Comparison of ENCODE assay signal across 10 mouse cellular contexts in the genomic region with DNA sequence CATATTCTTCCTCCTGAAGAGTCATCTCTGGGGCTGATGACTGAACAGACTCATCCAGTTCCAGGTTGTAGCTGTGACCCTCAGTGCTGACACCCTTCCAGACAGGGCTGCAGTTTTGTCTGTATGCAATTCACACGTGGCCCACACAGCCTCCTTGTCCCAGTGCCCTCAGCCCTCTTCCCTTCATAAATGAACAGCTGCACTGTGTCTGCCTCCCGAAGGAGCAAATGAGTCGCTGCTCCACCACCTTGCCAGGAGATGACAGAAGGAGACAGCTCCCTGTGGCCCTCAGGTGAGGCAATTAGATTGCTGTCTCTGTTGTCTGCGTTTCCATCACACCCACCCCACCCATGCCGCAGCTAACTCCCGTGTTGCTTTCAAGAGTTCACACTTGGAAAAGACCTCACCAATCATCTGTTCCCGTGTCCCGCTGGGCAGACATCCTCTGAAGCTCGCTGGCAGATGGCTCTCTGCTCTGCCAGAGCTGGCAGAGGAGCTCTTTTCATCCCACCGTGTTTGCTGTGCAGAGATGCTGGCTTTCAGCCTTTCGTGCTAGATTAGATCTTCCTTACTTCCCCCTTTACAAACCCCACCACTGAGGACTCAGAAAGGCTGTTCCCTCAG.
DNase-seq lines count a peak whose midpoint lies in the region; ATAC-seq lines count a peak whose summit lies in the region.
"Had no signal": no experiment of that assay in that cellular context is flagged by ENCODE, and none has a peak within 500 bp of the region (broad histone marks: within the 10 kb centered on the region; RNA-seq: fewer than 3 reads in every experiment).

No protein-coding gene starts in this region.

- no peak overlapping the region for H3K9ac ChIP-seq in hindbrain, embryonic 16.5 days (ENCODE audit: low read depth, low read length)
- H3K9ac ChIP-seq: intestine, embryonic 15.5 days had no signal

- intact Hi-C loops in left cerebral cortex, postnatal 4 days (cut with DNase I): no loop called here

- H3K4me1 ChIP-seq in embryonic facial prominence, embryonic 10.5 days: peaks cover 32% of the 10 kb centered on the region
- H3K4me1 ChIP-seq in hindbrain, embryonic 16.5 days (ENCODE audit: control insufficient read depth, insufficient read depth, low read depth, low read length): peaks cover 18% of the 10 kb centered on the region

- H3K4me2 ChIP-seq in hindbrain, embryonic 16.5 days (ENCODE audit: low read length): no peak overlapping the region
- H3K4me2 ChIP-seq: intestine, embryonic 15.5 days had no signal

- 0 out of 2 replicates have a peak, but pooled peaks cover 5% of the 10 kb centered on the region for H3K27me3 ChIP-seq in embryonic facial prominence, embryonic 10.5 days (replicated peaks; ENCODE audit: low read depth, poor library complexity, severe bottlenecking)
- no peaks in the 10 kb centered on the region for H3K27me3 ChIP-seq in hindbrain, embryonic 16.5 days (replicated peaks; ENCODE audit: control insufficient read depth, insufficient read depth, low read length)
- H3K27me3 ChIP-seq: intestine, embryonic 15.5 days had no signal

- H3K9me3 ChIP-seq in embryonic facial prominence, embryonic 10.5 days: no peaks in the 10 kb centered on the region
- no peaks in the 10 kb centered on the region for H3K9me3 ChIP-seq in hindbrain, embryonic 16.5 days (ENCODE audit: control insufficient read depth, low read length)
- H3K9me3 ChIP-seq: intestine, embryonic 15.5 days had no signal

- peak; percentile 16 for DNase-seq in brain, embryonic 18.5 days (ENCODE audit: low read depth, low spot score)
- DNase-seq in embryonic facial prominence, embryonic 10.5 days (ENCODE audit: low spot score): no peak
- peak; percentile 90 for DNase-seq in left cerebral cortex, postnatal 4 days
- no peak for DNase-seq in spleen, adult 12 weeks (ENCODE audit: low spot score)
- DNase-seq in ovary, postnatal 10 days (ENCODE audit: low spot score): no peak
- no peak for DNase-seq in lung, postnatal 10 days
- DNase-seq: thymus, postnatal 4 days had no signal

- 55% methylated on average over 11 of the region's 11 CpGs for WGBS in embryonic facial prominence, embryonic 10.5 days
- 16% methylated on average over 11 of the region's 11 CpGs for whole genome bisulfite sequencing in hindbrain, embryonic 16.5 days

- H3K36me3 ChIP-seq in embryonic facial prominence, embryonic 10.5 days (replicated peaks): no peaks in the 10 kb centered on the region
- no peaks in the 10 kb centered on the region for H3K36me3 ChIP-seq in hindbrain, embryonic 16.5 days (ENCODE audit: control insufficient read depth, insufficient read depth, low read length)
- H3K36me3 ChIP-seq: intestine, embryonic 15.5 days had no signal

- H3K4me3 ChIP-seq in embryonic facial prominence, embryonic 10.5 days: no peak overlapping the region
- H3K4me3 ChIP-seq in hindbrain, embryonic 16.5 days (ENCODE audit: low read length): no peak overlapping the region
- H3K4me3 ChIP-seq: intestine, embryonic 15.5 days had no signal

- peak; percentile 74 for ATAC-seq in hindbrain, embryonic 16.5 days
- ATAC-seq in megakaryocyte-erythroid progenitor cell, adult 5-6 weeks (replicated peaks; ENCODE audit: low FRiP score, low TSS enrichment, poor library complexity, severe bottlenecking): no peak
- ATAC-seq: intestine, embryonic 15.5 days had no signal

- peak overlapping the region; percentile 24 for H3K27ac ChIP-seq in embryonic facial prominence, embryonic 10.5 days (replicated peaks)
- peak overlapping the region; percentile 36 for H3K27ac ChIP-seq in hindbrain, embryonic 16.5 days (ENCODE audit: low read depth, low read length)
- H3K27ac ChIP-seq: intestine, embryonic 15.5 days had no signal

Comparison
In these comparisons a context has a peak if more than half of its experiments do, and no peak if none do; other contexts are left out.
1. DNase-seq: peak in brain, embryonic 18.5 days (single experiment) and left cerebral cortex, postnatal 4 days (single experiment); none in embryonic facial prominence, embryonic 10.5 days (single experiment), spleen, adult 12 weeks (single experiment), ovary, postnatal 10 days (single experiment) and lung, postnatal 10 days (single experiment).